Mouse (Mus musculus): ENCODE measurements around the gene Nacc2. TPM values are rescaled to one million over a fixed set of nuclear protein-coding genes. Genes with fewer than 3 reads are reported as not detected.
A peak's percentile ranks its signal among the peaks of the same experiment; 100 is the strongest.

Nacc2 gene
- total RNA-seq, 2 experiments from 2014 or later: 41.4 to 44.0 TPM

DNA sequence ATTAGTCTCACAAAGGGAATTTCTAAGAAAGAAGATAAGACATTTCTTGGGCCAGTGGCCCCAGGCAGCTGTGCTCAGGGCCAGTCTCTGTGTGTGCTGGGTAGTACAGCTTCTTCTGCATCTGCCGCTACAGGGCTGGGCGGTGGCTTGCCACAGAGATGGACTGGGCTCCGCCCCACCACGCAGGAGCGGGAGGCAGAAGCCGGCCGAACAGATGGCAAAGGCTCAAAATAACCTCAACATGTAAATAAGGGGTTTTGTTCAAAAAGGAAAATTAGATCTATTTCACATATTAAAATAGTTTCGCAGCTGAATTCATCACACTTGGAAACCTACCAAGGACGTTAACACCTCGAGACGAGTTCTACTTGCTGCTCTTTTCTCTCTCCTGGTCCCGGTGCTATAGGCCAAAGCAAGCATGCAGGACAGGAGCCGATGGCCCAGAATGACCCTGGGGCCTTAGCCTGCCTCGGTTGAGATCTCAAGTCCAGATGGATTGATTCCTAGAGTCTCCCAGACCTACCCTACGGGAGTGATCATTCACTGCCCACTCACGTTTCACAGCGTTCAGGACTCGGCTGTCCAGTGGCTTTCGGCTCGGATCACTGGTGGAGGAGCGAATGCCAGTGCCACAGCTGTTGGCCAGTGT is 61.9 kb downstream of the Nacc2 start:
- DNase-seq (ENCODE audit: low spot score in 2 of 2): no peak

DNA sequence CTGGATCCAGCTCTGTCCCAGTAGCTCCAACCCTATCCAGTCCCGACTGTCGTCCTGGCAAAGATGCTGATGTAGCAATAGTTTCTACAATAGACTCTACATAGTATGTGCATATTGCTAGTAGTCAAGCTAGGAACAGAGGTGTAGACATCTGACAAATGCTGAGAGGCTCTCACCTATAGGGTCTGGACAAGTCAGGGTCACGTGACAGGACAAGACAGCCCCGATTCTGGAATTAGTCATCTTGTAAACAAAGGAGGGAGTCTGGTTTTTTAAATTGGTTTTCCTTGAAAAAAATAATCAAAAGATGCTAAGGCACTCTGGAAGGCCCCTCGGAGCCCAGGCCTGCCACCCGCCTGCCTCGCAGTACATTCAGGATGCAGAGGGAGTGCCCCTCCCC is 66.0 kb downstream of the Nacc2 start:
- DNase-seq (ENCODE audit: low spot score in 2 of 2): no peak

DNA sequence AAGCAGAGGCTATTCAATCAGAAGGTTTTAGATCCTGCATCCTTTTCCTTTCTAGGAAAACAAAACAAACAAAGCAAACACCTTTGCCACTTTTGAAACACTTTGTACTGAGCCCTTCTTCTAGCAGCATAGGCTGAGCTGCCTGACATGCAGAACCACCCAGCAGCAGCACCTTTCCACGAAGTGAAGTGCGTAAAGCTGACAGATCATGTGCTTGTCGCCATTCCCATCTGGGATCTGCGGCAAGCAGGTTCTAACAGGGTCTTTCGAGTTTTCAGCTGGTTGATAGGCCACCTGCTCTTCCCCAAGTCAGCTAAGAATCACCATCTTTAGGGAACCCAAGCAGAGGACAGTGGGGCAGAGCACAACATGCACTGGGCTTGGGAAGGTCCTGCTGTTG is 66.8 kb downstream of the Nacc2 start:
- no peak for DNase-seq (ENCODE audit: low spot score in 2 of 2)

DNA sequence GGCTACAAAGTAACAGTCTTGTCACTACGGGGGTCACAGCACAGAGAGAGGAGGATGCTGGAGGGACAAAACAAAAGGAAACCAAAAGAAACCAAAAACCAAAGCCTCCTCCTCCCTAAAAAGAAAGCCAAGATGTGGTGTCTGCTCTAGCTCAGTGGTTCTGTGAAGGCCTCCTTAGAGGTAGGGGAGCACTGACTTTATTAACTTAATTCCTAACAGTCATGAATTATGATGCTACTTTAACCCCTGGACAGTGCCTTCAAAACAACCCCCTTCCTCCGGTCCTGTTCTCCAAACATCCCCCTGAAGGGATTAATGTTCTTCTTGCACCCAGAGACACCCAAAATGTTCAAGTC is 67.3 kb downstream of the Nacc2 start:
- no peak for DNase-seq (ENCODE audit: low spot score in 2 of 2)

DNA sequence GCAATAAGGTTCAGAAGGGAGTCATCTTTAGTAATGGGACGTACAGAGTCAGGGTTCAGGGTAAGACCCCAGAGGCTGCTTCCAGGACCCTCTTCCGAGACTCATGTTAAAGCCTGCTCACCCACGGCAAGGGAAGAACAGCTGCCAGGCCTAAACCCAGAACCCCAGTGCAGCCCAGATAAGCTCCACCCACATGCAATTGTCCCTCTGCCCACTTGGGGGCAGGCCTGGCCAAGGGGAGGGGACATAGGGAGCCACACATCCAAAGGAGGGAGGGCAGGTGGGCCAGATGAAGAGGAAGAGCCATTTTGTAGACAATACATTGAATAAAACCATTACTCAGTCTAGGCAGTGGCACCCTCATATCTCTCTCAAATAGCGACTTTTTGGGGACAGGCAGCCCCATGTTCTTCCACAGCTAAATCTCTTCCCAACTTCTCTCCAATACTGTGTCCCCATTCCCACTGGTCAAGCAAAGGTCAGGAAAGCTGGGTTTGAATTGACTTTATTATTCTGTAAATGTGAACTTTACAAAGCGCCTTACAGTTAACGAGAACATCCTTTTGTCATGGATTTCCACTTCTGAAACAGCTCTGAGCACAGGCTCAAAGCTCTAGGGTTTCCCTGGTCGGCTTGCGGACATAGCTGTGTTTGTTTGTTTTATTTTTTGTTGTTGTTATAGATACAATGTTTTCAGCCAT is 67.8 kb downstream of the Nacc2 start:
- DNase-seq (ENCODE audit: low spot score in 2 of 2): peak; percentile 69

DNA sequence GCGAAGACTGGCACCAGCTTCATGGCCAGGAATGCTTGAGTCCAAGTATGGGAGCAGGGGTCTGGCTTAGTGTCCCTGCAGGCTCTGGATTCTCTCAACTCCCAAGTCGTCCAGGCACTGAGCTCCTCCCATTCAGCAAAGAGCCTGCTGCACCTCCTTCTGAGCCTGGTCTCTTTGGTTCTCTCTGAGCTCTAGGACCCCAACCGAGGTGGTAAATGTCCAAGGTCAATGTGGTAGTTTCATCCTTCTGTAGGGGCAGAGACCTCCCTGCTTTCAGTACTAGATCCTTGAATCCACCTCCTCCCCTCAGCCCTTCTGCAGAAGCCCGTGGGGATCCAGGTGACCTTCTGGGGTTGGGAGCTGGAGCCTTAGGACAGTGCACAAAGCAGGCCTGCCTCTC is 70.2 kb downstream of the Nacc2 start:
- DNase-seq (ENCODE audit: low spot score in 2 of 2): no peak

DNA sequence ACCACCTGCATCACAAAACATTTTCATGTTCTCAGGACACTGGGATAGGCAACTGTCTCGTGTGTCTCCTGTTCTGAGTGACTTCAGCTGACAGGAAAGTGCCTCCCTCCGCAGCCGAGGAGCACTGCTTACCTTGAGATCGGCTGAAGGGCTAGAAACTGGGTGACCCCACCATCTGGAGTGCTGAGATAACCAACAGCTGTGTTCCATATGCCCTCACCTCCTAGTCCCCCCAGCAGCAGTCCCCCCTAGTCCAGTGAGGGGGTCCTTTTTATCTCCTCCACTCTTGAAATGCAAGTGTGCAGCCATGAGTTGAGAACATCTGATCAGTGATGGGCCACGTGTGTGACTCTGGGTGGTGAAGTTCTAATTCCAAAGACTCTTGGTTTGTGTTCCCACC is 74.2 kb downstream of the Nacc2 start:
- DNase-seq (ENCODE audit: low spot score in 2 of 2): no peak

DNA sequence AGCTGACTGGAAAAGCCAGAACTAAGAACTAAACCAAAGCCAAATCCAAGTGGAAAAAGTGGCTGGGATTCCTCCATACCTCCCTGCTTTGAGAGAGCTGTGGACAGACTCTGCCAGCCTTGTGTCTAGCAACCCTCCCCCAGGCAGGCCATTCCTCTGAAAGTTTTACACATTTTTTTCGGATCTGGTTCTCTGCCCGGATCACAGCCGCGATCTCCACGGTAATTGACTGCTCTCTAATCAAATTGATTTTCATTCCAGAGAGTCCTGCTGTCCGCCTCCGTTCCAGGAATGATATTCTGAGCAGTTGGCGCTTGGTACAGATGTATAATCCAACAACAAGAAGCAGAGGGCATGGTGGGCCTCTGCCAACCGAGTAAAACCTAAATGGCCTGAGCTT is 78.8 kb downstream of the Nacc2 start:
- no peak for DNase-seq (ENCODE audit: low spot score in 2 of 2)

DNA sequence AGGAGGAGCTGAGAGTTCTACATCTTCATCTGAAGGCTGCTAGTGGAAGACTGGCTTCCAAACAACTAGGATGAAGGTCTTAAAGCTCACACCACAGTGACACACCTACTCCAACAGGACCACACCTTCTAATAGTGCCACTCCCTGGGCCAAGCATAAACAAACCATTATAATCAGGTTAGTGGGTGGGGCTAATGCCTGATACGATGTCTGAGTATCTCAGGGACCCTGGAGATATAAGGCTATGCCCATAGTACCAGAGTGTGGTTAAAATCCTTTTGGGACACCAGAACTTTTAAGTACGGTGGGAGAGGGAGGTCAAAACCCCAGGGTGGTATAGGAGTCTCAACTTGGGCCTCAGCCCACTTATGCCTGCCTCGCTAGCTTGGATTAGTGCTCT is 80.4 kb downstream of the Nacc2 start:
- no peak for DNase-seq (ENCODE audit: low spot score in 2 of 2)

DNA sequence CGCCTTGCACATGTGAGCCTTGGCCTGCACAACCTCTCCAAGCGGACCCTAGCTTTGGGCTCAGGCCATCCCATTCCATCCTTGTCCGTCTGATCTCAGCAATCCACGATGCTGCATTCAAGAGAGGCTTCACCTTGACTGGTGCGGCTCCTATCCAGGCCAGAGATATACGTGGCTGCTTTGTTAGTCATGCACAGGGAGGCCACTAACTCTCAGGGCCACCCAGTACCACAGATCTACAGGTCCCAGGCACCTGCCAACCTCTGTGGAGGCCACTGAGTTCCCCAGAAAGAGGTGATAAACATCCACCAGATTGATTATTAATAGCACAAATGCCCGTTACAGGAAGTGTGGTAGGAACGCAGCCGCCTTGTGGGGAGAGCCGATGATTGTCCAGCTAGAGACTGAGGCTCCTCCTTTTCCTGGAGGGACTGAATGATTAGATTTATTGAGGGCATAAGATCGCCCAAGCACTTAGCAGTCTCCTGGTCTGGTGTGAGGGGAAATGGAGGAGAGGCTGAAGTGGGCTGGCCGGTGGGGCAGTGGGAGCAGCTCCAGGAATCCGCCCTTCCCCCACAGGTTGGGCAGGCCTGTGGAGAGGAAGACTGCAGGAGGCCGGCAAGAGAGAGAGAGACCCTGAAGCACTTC is 81.7 kb downstream of the Nacc2 start:
- no peak for DNase-seq (ENCODE audit: low spot score in 2 of 2)

DNA sequence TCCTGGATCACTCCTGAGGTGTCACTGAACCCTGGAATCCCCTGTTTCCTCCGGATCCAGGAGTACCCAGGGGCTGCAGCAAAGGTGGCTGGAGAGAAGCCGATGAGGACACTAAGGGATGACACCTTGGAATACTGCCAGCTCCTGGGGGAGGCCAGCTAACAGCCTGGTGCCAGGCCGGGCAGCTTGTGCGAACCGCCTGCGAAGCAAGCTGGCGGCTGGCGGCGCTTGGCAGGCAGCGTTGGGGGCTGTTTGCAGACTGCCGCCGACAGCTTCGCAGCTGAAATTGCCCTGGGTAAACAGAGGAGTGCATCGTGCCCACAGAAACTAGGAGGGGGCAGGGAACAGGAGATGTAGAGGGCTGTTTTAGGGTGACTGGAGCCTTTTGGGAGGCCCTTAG is 83.1 kb downstream of the Nacc2 start:
- peak in 1 of 2 experiments; percentile 23 for DNase-seq (ENCODE audit: low spot score in 2 of 2)

DNA sequence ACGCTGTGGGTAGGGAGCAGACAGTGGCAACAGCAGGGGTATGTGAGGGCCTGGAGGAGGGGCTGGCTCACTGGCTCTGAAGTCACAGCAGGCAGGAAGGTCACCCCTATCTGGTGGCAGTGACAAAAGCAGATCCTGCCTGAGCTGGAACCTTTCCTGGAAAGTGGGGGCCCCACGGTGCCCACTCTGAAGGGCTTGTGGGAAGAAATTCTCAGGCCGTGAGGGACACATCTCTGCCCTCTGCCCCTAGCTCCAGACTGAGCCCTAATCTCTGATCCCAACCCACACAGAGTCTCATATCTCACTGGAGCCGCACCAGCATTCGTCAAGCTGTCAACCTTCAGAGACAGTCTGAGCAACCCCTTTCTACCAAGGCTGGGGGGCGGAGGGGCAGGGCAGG is 85.6 kb downstream of the Nacc2 start:
- DNase-seq (ENCODE audit: low spot score in 2 of 2): no peak

DNA sequence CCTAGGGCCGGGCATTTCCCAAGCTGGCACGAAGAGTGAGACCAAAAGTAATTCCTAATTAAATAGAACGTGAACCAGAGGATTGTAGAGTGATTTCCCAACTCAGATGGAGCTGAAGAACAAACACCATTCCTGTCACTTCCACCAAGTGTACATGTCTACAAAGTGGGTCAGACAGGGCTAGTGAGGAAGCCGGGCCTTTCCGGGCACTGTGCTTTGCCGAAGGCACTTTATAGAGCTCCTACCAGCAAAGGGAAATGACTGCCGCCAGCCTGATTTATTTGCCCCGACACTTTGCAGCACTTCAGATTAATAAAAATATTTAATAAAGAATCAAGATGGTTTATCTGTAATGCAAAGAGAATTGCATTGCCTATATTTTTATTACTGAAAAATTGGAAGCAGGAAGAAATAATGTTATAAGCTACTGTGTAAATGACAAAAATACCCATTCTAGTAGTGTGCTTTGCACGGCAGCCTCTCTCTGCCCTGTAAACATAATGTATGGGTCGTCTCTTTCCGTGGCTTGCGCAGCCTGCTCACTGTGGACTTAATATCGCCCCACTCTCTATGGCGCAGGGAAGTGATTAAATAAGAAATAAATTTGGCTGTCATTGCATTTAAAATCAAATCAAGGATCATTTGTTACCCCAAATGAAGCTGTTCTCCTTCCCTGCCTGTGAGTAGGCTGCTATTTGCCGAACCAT is 88.5 kb downstream of the Nacc2 start:
- DNase-seq (ENCODE audit: low spot score in 2 of 2): no peak

DNA sequence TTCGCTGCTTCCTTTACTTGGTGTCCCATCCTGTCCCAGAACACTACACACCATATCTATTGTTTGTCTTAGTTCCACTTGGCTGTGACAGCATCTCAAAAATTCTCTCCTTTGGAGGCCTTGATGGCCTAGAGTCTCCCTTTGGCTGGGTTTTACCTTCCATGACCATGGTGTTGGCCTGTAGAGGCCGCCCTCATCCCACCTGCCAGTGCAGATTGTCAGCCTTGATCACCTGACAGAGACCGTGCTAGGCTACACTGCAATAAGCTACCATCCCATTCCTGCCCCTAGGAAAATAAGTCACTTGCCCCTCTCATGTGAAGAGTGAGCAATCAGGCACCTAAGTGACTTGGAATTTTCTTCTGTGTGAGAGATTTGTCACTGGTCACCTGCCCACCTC is 92.7 kb downstream of the Nacc2 start:
- DNase-seq (ENCODE audit: low spot score in 2 of 2): no peak

DNA sequence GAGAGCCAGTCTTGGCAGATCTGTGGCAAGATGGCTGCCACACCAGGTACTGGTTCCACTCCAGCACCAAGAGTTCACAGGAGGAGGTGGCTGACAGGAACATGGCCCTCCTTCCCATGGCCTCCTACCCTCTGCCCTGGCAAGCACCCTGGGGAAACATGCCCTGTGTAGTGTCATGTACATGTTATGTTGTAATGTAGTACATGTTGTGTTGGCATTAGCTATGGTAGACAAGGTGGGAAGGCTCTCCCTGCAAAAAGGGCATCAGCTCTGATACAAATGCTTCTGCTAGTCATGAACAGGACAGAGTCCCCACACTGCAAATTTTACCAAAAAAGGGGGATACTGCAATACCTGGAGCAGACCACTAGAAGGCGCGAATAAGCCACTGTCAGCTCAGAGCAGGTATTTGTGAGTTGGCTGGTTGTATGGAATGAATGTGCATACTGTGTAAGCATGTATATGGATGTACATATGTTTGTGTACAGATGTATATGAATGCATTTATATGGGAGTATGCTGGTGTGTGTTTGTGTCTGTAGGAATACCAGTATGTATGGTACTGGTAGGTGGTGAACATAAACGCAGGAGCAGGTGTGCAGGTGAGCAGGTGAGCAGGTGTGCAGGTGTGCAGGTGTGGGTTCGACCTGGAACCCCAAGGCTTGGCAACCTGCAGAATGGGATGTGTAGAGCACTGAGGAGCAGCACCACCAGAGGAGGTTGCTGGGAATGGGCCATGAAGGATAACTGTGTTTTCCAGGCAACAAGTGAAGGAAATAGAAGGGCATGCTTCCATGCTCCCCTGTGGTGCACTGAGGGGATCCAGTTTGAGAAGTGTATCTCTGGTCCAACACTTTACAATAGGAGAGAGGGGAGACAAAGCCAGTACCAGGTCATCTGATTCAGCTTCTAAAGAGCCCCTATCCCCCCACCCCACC is 98.6 kb downstream of the Nacc2 start:
- DNase-seq (ENCODE audit: low spot score in 2 of 2): peak in 1 of 2 experiments; percentile 29

DNA sequence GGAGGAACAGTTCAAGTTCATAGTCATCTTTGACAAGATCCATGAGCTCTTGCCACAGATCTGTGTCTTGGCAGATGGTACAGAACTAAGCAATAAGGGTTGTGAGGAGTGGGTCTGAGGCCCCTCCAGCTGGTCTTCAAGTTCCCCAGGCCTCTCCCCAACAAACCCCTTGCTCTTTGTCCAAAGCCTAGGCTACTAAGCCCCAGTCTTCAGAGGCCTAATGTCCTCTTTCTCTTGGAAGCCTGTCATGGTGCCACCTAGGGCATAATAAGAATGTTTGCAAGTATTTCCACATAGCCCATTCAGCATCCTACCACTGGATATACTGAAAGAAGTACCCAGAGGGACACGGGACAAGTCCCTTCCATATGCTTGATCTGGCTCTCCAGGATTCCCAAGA is 100.4 kb downstream of the Nacc2 start:
- DNase-seq (ENCODE audit: low spot score in 2 of 2): no peak

DNA sequence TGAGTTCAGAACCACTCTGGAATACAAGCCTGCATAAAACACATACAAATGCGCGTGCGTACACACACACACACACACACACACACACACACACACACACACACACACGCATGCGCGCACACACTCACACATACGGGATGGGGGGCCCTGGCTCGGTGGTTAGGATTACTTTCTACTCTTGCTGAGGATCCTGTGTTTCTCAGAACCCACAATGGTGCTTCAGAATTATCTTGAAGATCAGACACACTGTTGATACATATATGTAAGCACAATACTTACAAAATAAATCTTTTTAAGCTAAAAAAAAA is 100.8 kb downstream of the Nacc2 start:
- DNase-seq (ENCODE audit: low spot score in 2 of 2): no peak

DNA sequence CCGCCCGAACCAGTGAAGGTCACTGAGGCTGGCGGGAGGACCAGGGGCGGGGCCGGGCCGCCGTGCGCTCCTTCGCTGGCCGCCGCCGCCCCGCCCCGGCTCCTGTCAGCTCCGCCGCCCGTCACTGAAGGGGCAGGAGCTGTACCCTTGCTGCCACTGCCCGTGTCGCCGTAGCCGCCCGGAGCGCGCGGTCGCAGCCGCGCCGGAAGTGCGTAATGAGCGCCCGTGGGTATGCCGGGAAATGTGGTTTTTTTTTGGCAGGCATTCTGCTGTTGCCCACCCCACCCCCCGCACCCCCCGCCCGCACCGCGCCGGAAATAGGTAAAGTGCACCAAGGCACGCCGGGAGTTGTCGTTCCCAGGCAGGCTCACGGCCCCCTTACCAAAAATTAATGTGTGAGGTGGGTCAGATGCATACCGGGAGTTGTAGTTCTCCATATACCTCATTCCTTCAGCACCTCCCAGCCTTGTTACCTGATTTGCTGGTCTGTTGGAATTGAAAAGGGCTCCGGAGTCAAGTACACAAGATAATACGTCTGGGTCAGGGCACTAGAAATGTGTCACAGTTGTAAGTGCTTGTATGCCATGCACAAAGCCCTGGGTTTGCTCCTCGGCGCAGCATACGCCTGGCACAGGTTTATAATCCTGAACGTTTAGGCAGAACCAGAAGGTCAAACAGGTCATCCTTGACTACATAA is 101.3 kb downstream of the Nacc2 start, which contains the start of gene Ubac1:
Ubac1 (minus strand) TSS at position 187 of the 697 bp plus-strand sequence.
- DNase-seq (ENCODE audit: low spot score in 2 of 2): peak; percentile 84 to 85

DNA sequence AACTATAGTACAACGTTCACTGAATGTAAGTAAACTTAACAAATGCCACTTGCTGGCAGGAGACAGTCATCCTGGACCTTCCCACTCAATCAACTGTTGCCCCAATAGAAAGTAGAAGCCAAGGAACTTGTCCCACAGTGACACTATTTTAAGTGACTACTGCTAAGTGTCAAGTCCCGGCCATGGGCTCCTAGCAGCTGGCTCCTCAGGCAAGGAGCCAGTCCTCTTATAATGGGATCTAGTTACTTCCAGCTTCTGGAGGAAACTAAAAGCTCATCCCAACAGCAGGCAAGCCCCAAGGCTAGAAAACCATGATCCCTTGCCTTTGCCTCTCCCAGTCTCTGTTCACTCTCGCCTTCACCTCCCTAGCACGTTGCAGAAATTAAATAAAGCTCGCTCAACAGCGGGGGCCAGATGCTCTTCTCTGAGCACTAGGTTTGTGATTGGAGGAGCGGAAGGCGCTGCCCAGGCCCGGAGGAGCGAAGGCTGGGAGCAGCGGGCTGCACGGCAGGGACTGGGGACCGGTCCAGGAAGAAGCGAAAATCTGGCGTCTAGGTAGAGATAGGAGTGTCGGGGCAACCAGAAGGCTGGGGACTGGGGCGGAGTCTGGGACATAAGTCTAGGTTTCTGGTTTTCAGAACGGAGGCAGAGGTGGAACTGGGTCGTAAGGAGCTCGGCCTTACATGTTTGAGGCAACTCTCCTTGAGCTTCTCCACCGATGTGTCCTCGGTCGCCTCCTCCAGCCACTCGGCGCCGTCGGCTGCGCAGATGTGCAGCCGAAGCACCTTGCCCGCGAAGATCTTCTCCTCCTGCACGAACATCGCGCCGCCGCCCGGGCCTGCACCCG is 102.1 kb downstream of the Nacc2 start:
- DNase-seq (ENCODE audit: low spot score in 2 of 2): peak in 1 of 2 experiments; percentile 41
